Mouse (Mus musculus) lung, postnatal 14 days (tissue): ENCODE measurements at regions not wholly inside any gene's neighbourhood (a gene's known extent, or its start where the extent isn't known, plus 50 kb on each side); places are given as distances from the start of the nearest gene placed in this dataset.

ENCODE experiments used
- DNase-seq: peaks from one replicate; pipeline ENCODE4 v3.0.0; 2021

DNA sequence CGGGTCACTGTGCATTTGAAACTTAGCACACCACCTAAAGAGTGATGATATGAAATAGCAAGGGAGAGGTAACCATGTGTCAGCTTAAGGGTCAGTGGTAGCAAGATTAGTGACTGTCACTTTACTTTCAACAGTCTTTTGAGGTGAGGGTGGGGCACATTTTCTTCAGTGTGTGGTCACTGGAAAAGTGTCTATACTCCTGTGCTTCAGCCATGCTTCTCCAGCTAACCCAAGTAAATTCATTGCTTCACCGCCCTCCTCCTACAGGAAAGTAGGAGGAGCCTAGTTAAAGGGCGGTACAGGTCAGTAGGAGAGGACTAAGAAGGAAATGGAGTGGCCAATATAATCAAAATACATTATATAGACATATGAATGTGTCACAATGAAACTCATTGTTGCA is 55.7 kb upstream of the Mef2a start:
- DNase-seq, result no peak

- DNase-seq, result no peak
Observed at GRCm38 (mm10) chr7:67426076-67426475, 53.4 kb upstream of the Mef2a start.

DNA sequence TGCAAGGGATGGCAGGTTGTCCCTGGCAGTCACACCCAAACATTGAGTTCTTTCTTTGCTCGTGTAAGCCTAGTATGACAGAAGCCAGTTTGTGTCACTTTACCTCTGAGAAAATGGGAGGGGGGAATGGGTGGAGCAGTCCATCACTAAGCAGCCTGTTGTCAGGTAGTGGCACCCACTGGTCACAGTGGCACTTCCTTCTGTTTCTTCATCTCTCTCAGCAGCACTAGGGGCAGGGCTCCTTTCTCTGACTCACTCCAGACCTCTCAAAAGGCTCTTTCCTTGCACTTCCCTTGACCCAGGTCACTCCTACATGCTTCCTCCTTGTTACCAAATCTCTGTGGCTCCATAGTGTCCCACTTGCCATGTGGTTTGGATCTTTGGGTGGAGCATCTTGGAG is 52.9 kb upstream of the Mef2a start:
- DNase-seq, result no peak

DNA sequence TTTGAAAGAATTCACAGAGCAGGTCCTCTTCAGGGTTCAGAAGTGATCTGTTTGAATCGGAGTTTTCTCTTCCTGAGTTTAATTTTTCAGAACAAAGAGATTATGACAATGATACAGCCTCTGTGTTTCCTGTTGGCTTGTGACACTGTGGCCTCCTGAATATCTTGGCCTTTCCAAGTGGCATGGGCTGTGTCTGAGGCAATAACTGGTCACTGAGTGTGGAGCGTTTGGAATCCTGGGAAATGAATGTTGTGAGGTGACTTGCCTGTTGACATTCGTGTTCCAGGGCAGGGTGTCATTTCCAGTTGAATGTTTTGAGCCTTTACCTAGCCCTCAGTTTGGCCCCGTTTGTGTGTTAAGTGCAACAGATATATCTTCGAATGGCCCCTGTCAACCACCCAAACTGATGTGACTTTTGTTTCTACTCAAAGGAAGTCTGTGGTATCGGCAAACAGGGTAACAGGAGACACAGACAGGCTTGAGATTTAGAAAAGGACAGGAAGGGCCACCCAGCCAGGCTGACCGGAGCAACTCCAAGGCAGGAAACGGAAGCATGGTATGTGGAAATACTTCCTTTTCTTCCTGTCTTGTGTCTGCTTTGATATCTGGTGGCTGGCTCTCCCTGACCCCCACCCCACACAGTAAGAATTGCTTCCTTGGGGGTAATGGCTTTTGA is 52.3 kb upstream of the Mef2a start:
- DNase-seq, result peak; percentile 36
